Mouse (Mus musculus): Measurements from ENCODE around the gene Fbxo45.
"Not testable (repeated sequence)": the region's sequence is repeated elsewhere in the genome, so short reads cannot be mapped to it uniquely, and the experiment has no call there.

Fbxo45 gene

GRCm38 (mm10) chr16:32246952-32247370 lies at the start of gene Fbxo45, which contains the start of gene Wdr53:
Gene Fbxo45 (minus strand): TSS chr16:32247158.
Gene Wdr53 (plus strand): TSS chr16:32247227.
- peak; percentile 89 for DNase-seq (ENCODE audit: low read depth, low spot score)

DNA sequence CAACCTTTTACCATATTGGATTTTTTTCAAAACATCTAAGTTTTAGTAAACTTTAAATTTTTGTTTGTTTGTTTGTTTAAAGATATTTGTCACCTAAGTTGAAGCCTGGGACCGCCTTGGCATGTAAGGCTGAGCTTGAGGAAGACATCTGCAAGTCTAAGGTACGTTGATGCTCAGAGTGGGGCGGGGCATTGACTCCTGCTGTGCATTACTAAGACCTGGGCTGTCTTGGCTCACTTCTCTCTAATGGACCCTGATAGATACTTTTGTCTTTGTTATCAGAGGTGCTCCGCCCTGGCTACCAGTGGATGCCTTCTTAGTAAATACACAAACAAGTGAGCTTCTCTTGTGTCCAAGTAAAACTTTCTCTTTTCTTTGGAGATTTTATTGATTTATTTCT lies 44.9 kb upstream of the Fbxo45 start:
- no peak for DNase-seq (ENCODE audit: low read depth, low spot score)

DNA sequence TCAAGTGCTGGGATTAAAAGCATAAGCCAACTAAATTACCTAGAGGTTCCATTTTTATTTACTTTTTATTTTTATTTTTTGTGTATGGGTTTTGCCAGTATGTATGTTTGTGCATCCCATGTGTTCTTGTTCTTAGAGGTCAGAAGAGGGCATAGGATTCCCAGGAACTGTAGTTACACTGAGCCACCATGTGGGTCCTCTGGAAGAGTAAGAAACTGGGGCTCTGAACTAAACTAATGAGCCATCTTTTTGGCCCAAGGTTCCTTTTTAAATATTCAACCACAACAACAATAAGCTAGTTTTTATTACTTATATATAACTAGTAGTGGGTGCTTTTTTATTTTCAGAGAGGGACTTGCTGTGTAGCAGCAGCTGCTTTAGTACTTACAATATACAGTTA lies 35.6 kb upstream of the Fbxo45 start:
- DNase-seq (ENCODE audit: low read depth, low spot score), result no peak

- DNase-seq (ENCODE audit: low read depth, low spot score), result no peak
Observed at GRCm38 (mm10) chr16:32280211-32280610, 33.3 kb upstream of the Fbxo45 start.

DNA sequence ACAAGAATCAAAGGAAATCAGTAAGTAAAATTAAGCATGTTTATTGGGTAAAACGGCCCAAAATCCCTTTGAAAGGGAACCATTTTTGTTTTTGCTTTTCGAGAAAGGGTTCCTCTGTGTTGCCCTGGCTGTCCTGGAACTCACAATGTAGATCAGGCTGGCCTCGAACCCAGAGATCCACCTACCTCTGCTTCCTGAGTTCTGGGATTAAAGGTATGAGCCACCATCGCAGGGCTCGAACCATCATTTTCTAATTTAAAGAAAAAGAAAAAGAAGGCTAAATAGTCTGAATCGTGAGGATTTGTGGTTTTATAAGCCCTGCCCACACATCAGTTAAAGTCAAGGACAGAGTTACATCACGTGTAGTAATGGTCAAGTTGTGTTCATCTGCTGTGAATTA lies 31.4 kb upstream of the Fbxo45 start:
- no peak for DNase-seq (ENCODE audit: low read depth, low spot score)

- peak; percentile 80 for DNase-seq (ENCODE audit: low read depth, low spot score)
Observed at GRCm38 (mm10) chr16:32277308-32278256, 30.6 kb upstream of the Fbxo45 start, which contains the start of gene Rnf168. Gene Rnf168 (plus strand): TSS chr16:32277459.

DNA sequence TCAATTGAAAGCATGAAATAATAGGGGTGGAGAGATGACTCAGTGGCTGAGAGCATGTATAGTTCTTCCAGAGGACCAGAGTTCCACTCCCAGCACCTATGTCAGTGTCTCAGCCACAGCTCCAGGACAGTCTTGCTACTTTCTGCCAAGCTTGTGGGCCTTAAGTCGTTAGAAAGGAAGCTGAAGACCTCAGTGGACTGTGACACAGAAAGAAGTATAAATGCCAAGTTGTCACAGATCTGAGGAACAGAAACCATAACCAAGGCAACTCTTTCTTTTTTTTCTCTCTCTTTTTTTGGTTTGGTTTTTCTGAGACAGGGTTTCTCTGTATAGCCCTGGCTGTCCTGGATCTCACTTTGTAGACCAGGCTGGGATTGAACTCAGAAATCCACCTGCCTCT lies 28.9 kb upstream of the Fbxo45 start:
- no peak for DNase-seq (ENCODE audit: low read depth, low spot score)

GRCm38 (mm10) chr16:32275041-32275440 lies 28.1 kb upstream of the Fbxo45 start:
- DNase-seq (ENCODE audit: low read depth, low spot score), result no peak

GRCm38 (mm10) chr16:32273338-32273737 lies 26.4 kb upstream of the Fbxo45 start:
- DNase-seq (ENCODE audit: low read depth, low spot score), result no peak

GRCm38 (mm10) chr16:32271291-32271690 lies 24.3 kb upstream of the Fbxo45 start, which contains the start of gene Smco1:
Gene Smco1 (plus strand): TSS chr16:32271468.
- no peak for DNase-seq (ENCODE audit: low read depth, low spot score)

DNA sequence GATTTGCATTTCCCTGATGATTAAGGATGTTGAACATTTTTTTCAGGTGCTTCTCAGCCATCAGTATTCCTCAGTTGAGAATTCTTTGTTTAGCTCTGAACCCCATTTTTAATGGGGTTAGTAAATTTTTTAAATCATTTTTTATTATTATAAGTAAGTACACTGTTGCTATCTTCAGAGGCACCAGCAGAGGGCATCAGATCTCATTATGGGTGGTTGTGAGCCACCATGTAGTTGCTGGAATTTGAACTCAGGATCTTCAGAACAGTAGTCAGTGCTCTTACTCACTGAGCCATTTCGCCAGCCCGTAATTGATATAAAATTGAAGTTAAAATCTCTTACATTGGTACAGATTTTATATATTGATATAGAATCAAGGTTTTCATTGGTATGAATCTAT lies 17.3 kb upstream of the Fbxo45 start:
- DNase-seq (ENCODE audit: low read depth, low spot score), result not testable (repeated sequence)

DNA sequence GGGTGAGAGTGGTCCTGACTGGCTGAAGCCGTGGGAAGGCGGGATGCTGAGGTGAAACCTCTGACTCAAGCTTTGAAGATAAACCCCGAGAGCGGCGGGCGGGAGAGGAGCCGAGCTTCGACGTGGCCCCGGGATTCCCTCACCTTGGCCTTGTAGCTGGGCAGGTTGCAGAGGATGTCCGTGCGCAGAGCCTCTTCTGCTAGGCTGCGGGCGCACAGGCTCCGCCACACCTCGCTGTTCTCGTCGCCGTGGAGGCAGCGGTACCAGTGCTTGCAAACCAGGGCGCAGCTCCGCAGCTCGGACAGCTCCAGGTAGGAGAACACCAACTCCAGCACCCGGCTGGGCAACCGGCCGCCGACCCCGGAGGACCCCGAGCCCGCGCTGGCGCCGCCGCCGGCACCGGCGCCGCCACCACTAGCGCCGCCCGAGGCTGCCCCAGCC lies 587 bp downstream of the Fbxo45 start:
- peak; percentile 34 for DNase-seq (ENCODE audit: low read depth, low spot score)

GRCm38 (mm10) chr16:32243901-32244300 lies 3.1 kb downstream of the Fbxo45 start:
- DNase-seq (ENCODE audit: low read depth, low spot score), result no peak

GRCm38 (mm10) chr16:32239428-32240312 lies 7.3 kb downstream of the Fbxo45 start:
- no peak for DNase-seq (ENCODE audit: low read depth, low spot score)

GRCm38 (mm10) chr16:32237930-32238680 lies 8.9 kb downstream of the Fbxo45 start:
- DNase-seq (ENCODE audit: low read depth, low spot score), result no peak

GRCm38 (mm10) chr16:32232050-32232449 lies 14.9 kb downstream of the Fbxo45 start:
- not testable (repeated sequence) for DNase-seq (ENCODE audit: low read depth, low spot score)

- no peak for DNase-seq (ENCODE audit: low read depth, low spot score)
Observed at GRCm38 (mm10) chr16:32222399-32222798, 24.6 kb downstream of the Fbxo45 start.

GRCm38 (mm10) chr16:32221803-32222202 lies 25.2 kb downstream of the Fbxo45 start:
- DNase-seq (ENCODE audit: low read depth, low spot score), result no peak

DNA sequence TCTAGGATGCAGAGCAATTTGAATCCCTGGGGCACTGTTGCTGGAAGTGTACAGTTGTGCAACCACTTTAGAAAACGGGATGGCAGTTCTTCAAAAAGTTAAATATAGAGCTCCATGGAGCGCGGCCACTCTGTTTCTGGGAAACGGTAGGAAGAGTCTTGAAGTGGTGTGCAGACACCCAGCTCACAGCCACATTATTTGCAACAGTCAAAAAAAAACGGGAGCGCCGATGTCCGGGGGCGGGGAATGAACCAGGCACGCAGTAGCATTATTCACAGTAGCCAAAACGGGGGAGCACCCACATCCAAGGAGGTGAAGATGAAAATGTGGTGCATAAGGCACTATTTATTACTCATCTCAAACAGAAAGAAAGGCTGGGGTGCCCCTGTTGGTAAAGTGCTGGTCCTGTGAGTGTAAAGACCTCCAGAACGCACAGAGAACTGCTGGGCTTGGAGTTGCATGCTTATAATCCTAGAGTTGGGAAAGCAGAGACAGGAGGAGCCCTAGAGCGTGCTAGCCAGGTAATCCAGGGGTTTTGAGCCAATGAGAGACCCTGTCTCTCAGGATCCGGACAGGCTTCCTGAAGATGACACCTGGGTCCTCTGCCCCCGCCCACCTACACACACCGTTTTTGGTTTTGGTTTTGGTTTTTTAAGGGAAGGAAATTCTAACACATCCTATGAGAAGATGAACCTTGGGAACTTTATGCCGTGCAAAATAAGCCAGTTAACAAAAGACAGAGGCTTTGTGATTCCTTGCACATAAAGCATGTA lies 32.0 kb downstream of the Fbxo45 start:
- no peak for DNase-seq (ENCODE audit: low read depth, low spot score)

GRCm38 (mm10) chr16:32214156-32214555 lies 32.8 kb downstream of the Fbxo45 start:
- no peak for DNase-seq (ENCODE audit: low read depth, low spot score)
